Mouse (Mus musculus) small intestine, adult 2 months (tissue): ENCODE data around the gene Rbm19. TPM values are rescaled to one million over a fixed set of nuclear protein-coding genes. Genes with fewer than 3 reads are reported as not detected.

Experiments used
- H3K27ac ChIP-seq: fragments of 200-500 bp; 2 replicates; pipeline ENCODE4 v1.5.1; 2012; ENCODE audit warnings: low read depth, low read length, control low read depth, inconsistent platforms; ENCODE audit not compliant: insufficient read depth
- H3K27me3 ChIP-seq: fragments of 200-500 bp; 2 replicates; pipeline ENCODE4 v1.6.1; 2012; ENCODE audit warnings: mild to moderate bottlenecking, moderate library complexity, low read length, inconsistent platforms; ENCODE audit not compliant: control insufficient read depth, insufficient read depth
- H3K36me3 ChIP-seq: fragments of 200-500 bp; 2 replicates; pipeline ENCODE4 v1.6.1; 2012; ENCODE audit warnings: mild to moderate bottlenecking, low read length, control low read depth, inconsistent platforms; ENCODE audit not compliant: control insufficient read depth, insufficient read depth
- H3K4me1 ChIP-seq: fragments of 200-500 bp; 2 replicates; pipeline ENCODE4 v1.6.1; 2012; ENCODE audit warnings: low read length, inconsistent platforms, mixed read lengths; ENCODE audit not compliant: control insufficient read depth, insufficient read depth, insufficient read length
- H3K4me3 ChIP-seq: fragments of 200-500 bp; 2 replicates; pipeline ENCODE4 v1.5.1; 2012; ENCODE audit warnings: low read depth, mild to moderate bottlenecking, control low read depth, inconsistent platforms, low read length, moderate library complexity
- CTCF ChIP-seq: fragments of 200-500 bp; IDR thresholded peaks from 2 replicates; pipeline ENCODE4 v1.5.1; 2012; ENCODE audit warnings: low read depth, mild to moderate bottlenecking, control low read depth, inconsistent platforms, low read length, moderate library complexity, mixed read lengths; ENCODE audit not compliant: insufficient replicate concordance, insufficient read length; ENCODE audit errors: extremely low read depth
- POLR2A ChIP-seq: fragments of 200-500 bp; IDR thresholded peaks from 2 replicates; pipeline ENCODE4 v1.6.1; 2012; ENCODE audit warnings: low read depth, mild to moderate bottlenecking, control low read depth, inconsistent platforms, low read length, moderate library complexity
- WGBS: fragments of 180-500 bp; shearing (Covaris S2); methylation state at CpG from one replicate; pipeline ENCODE4 v1.1.7; 2018; 5-methylcytosine and 5-hydroxymethylcytosine counted together
- polyA plus RNA-seq: library from polyadenylated mRNA; depleted of rRNA; stranded (reverse); fragments of >200 nt; gene quantifications from 2 replicates; pipeline ENCODE4 v1.2.3, GENCODE M21; 2012; rRNA removed

Rbm19 gene
- polyA plus RNA-seq: 8.6 and 9.2 TPM in 2 replicates

DNA sequence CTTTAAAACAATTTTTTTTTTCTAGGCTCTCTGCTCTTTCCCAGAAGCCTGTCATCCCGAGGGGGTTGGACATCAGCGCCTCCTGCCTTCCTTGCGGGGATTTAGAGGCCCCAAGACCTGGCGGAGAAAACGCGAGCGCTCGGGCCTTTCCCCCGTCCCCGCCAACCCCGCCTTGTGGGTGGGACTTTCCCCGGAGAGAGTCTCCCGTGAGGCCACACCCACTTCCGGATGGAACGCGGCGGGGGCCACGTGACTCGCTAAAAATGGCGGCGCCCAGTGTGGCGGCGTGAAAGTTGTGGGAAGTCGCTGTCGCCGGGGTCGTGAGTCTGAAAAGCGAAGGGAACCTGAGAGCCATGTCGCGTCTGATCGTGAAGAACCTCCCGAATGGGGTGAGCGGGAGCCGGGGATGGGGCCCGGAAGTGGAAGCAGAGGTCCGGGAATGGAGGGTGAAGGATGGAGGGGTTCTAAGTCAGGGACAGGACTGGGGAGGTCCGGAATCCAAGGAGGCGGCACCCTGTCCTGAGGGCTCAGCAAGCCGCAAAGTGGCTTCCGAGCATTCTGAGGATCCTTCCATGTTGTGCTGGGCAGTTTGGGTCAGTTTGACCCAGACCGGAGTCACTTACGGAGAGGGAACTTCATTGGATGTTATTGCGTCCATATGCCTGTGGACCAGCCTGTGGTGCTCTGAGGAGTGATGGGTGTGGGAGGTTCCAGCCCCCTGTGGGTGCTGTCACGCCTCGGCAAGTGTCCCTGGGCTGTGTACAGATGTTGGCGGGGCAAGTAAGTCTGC lies at the start of gene Rbm19:
Gene Rbm19, plus strand, starts transcription at position 205 of the 790 bp plus-strand sequence.
- H3K4me3 ChIP-seq: peak within 1 kb of the TSS; percentile 79
- peak; percentile 16; the same call in 1 of the 2 replicates for TF ChIP-seq CTCF
- peak; percentile 38; the same call in 1 of the 2 replicates for TF ChIP-seq POLR2A
- WGBS: 1% methylated on average over 46 of the region's 46 CpGs
- 0 out of 2 replicates have a peak, but pooled peaks cover 2% of the 10 kb centered on the region for H3K4me1 ChIP-seq
- peaks cover 12% of the 10 kb centered on the region for H3K36me3 ChIP-seq
- no peaks in the 10 kb centered on the region for H3K27me3 ChIP-seq
- no peak within 1 kb of the TSS for H3K27ac ChIP-seq

DNA sequence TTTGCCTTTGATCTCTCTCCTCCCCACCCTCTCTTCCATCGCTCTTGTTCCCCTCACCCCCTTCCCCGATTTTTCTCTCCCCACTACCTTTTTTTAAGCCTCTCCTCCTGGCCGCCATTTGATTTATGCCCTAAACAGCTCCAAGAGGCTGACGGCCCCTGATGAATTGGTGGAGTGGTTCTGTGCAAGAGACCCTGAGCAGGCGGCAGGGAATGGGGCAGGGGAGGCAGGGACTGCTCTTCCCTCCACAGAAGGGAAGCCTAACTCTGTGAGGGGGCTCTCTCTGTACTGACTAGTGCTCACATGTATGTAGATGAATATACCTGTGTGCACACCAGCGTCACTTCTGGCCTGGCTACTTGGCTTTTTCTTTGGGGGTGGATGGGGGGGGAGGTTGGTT lies 49.0 kb upstream of the Rbm19 start:
- no peak for TF ChIP-seq CTCF
- Histone ChIP-seq H3K27ac (no peak overlapping the region), H3K36me3 (no peaks in the 10 kb centered on the region), H3K4me3 (no peak overlapping the region), H3K27me3 (no peaks in the 10 kb centered on the region), H3K4me1 (no peaks in the 10 kb centered on the region)
- 27% methylated on average over 6 of the region's 6 CpGs for WGBS

- no peaks in the 10 kb centered on the region for H3K4me1 ChIP-seq
- H3K36me3 ChIP-seq: no peaks in the 10 kb centered on the region
- no peak overlapping the region for H3K27ac ChIP-seq
- no peaks in the 10 kb centered on the region for H3K27me3 ChIP-seq
- no peak overlapping the region for H3K4me3 ChIP-seq
- TF ChIP-seq POLR2A: no peak
- no peak for TF ChIP-seq CTCF
- WGBS: 32% methylated on average over 9 of the region's 9 CpGs
Measured at GRCm38 (mm10) chr5:120074101-120074500, 42.2 kb upstream of the Rbm19 start.

GRCm38 (mm10) chr5:120080027-120080426 lies 36.2 kb upstream of the Rbm19 start:
- H3K27me3 ChIP-seq: no peaks in the 10 kb centered on the region
- no peaks in the 10 kb centered on the region for H3K4me1 ChIP-seq
- TF ChIP-seq CTCF: no peak
- TF ChIP-seq POLR2A: no peak
- no peaks in the 10 kb centered on the region for H3K36me3 ChIP-seq
- no peak overlapping the region for H3K27ac ChIP-seq
- no peak overlapping the region for H3K4me3 ChIP-seq
- 40% methylated on average over 9 of the region's 9 CpGs for WGBS

GRCm38 (mm10) chr5:120080468-120080867 lies 35.8 kb upstream of the Rbm19 start:
- Histone ChIP-seq H3K4me1 (no peaks in the 10 kb centered on the region), H3K4me3 (no peak overlapping the region), H3K36me3 (no peaks in the 10 kb centered on the region), H3K27me3 (no peaks in the 10 kb centered on the region), H3K27ac (no peak overlapping the region)
- TF ChIP-seq CTCF (no peak), POLR2A (no peak)
- WGBS: 75% methylated on average over 6 of the region's 6 CpGs

- Histone ChIP-seq H3K4me1 (no peaks in the 10 kb centered on the region), H3K36me3 (no peaks in the 10 kb centered on the region), H3K4me3 (no peak overlapping the region), H3K27ac (no peak overlapping the region), H3K27me3 (no peaks in the 10 kb centered on the region)
- 2% methylated on average over 16 of the region's 16 CpGs for WGBS
- TF ChIP-seq POLR2A: no peak
- TF ChIP-seq CTCF: peak; percentile 87
Measured at GRCm38 (mm10) chr5:120088561-120088960, 27.7 kb upstream of the Rbm19 start.

DNA sequence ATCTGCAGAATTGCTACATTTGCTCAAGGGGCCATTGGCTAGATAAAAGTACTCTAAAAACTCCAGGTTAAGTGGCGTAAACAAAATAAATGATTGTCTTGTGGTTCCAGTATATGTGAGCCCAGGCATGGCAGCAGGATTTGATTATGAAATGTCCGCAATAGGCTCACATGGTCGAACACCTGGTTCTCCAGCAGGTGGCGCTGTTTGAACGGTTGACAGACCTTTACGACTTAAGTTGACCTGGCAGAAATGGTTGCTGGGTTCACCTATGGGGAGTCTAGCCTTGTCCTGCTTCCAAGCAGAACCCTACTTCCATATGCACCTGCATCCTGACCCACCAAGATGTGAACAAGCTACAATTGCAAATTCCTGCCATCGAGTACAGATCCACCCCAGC lies 21.7 kb upstream of the Rbm19 start:
- 47% methylated on average over 7 of the region's 7 CpGs for WGBS
- no peak overlapping the region for H3K4me3 ChIP-seq
- TF ChIP-seq POLR2A: no peak
- peak; percentile 76; the same call in 1 of the 2 replicates for TF ChIP-seq CTCF
- no peak overlapping the region for H3K27ac ChIP-seq
- no peaks in the 10 kb centered on the region for H3K4me1 ChIP-seq
- H3K27me3 ChIP-seq: no peaks in the 10 kb centered on the region
- no peaks in the 10 kb centered on the region for H3K36me3 ChIP-seq
